Mouse (Mus musculus) intestine, embryonic 15.5 days (tissue): ENCODE results near the gene Hmgcl. TPM values are rescaled to one million over a fixed set of nuclear protein-coding genes. Genes with fewer than 3 reads are reported as not detected.
A peak's percentile ranks its signal among the peaks of the same experiment; 100 is the strongest.

Source experiments
- ATAC-seq: fragments of 200-750 bp; cut with Nextera tagmentation; 2 replicates; pipeline ENCODE4 v1.8.0; 2017; ENCODE audit warnings: moderate TSS enrichment, moderate library complexity
- H3K27ac ChIP-seq: fragments of 300-500 bp; sonication (generic); 2 replicates; pipeline ENCODE4 v1.5.1; 2015; ENCODE audit warnings: mild to moderate bottlenecking, inconsistent platforms
- H3K27me3 ChIP-seq: fragments of 300-500 bp; sonication (generic); replicated peaks from 2 replicates; pipeline ENCODE4 v1.6.1; 2015; ENCODE audit warnings: inconsistent platforms
- H3K36me3 ChIP-seq: fragments of 300-500 bp; sonication (generic); 2 replicates; pipeline ENCODE4 v1.6.1; 2015; ENCODE audit warnings: inconsistent platforms
- H3K4me1 ChIP-seq: fragments of 300-500 bp; sonication (generic); replicated peaks from 2 replicates; pipeline ENCODE4 v1.6.1; 2015; ENCODE audit warnings: inconsistent platforms
- H3K4me2 ChIP-seq: fragments of 300-500 bp; sonication (generic); replicated peaks from 2 replicates; pipeline ENCODE4 v1.6.1; 2015; ENCODE audit warnings: mild to moderate bottlenecking, inconsistent platforms
- H3K4me3 ChIP-seq: fragments of 300-500 bp; sonication (generic); replicated peaks from 2 replicates; pipeline ENCODE4 v1.5.1; 2015; ENCODE audit warnings: inconsistent platforms
- H3K9ac ChIP-seq: fragments of 300-500 bp; sonication (generic); 2 replicates; pipeline ENCODE4 v1.6.1; 2015; ENCODE audit warnings: inconsistent platforms
- H3K9me3 ChIP-seq: fragments of 300-500 bp; sonication (generic); 2 replicates; pipeline ENCODE4 v1.6.1; 2016; ENCODE audit warnings: inconsistent platforms
- WGBS: fragments of 180-500 bp; shearing (Covaris S2); methylation state at CpG from one replicate; pipeline ENCODE4 v1.1.7; 2015; 5-methylcytosine and 5-hydroxymethylcytosine counted together
- polyA plus RNA-seq: library from polyadenylated mRNA; unstranded; fragments of >200 nt; fragmentation: Nextera tagmentation; extraction: Ambion mirVana; gene quantifications from 2 replicates; pipeline ENCODE4 v1.2.1, GENCODE M21; 2015

The Hmgcl gene
- polyA plus RNA-seq = 105 and 113 TPM in 2 replicates

DNA sequence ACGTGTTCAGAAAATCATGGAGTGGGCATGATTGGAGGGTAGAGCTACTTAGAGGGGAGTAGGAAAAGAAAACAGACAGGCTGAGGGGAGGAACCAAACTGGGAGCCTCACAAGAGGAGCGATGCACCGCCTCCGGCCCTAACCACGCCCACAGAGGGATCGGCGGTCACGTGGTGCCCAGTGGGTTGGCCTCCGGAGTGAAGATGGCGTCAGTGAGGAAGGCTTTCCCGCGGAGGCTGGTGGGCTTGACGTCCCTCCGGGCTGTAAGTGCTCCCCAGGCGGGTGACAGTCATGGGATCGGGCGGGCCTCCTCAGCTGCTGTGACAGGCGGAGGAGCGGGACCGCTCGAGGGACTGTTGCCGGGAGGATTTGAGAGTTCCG is at the start of gene Hmgcl:
TSS of gene Hmgcl (plus strand) at position 171 of the 381 bp plus-strand sequence.
- Histone ChIP-seq H3K4me3 (peak within 1 kb of the TSS; percentile 88), H3K4me2 (peak within 1 kb of the TSS; percentile 77), H3K4me1 (peaks cover 7% of the 10 kb centered on the region), H3K27ac (peak within 1 kb of the TSS; percentile 76), H3K9ac (peak within 1 kb of the TSS; percentile 88), H3K36me3 (peaks cover under 1% of the 10 kb centered on the region), H3K9me3 (no peaks in the 10 kb centered on the region), H3K27me3 (no peaks in the 10 kb centered on the region)
- WGBS = 0% methylated on average over 23 of the region's 23 CpGs
- ATAC-seq = peak; percentile 96

DNA sequence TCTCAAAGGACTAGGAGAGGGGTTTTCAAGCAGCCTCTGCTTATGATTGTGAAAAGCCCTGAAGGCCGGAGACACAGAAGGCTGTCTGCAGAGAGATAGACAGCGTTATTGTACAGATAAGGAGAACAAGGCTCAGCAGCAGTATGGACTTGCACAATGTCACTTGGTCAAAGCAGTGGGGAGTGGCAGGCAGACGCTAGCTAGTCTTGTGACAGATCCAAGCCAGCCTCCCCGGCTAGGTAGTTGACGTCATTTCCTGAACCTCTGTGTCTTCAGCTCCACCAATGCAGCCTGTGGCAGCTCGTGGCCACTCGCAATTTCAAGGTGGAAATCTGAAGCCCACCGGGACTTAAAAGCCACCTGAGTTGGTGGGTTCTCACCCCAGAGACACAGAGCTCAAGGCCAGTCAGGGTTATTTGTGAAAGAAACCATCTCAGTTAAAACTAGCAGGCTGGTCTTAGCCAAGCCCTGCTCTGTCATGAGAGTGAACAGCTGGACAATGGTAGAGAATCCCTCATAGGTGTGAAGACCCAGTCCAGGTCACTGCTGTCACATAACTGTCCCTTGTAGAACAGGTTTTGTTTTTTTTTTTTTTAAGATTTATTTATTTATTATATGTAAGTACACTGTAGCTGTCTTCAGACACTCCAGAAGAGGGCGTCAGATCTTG is 47.7 kb upstream of the Hmgcl start:
- H3K4me2 ChIP-seq = no peak overlapping the region
- 49% methylated on average over 9 of the region's 9 CpGs for WGBS
- H3K4me3 ChIP-seq = no peak overlapping the region
- 0 out of 2 replicates have a peak, but pooled peaks cover 3% of the 10 kb centered on the region for H3K4me1 ChIP-seq
- H3K36me3 ChIP-seq = no peaks in the 10 kb centered on the region
- H3K9ac ChIP-seq = no peak overlapping the region
- no peaks in the 10 kb centered on the region for H3K27me3 ChIP-seq
- peak; percentile 95 for ATAC-seq
- peak overlapping the region; percentile 39; the same call in 1 of the 2 replicates for H3K27ac ChIP-seq
- H3K9me3 ChIP-seq = no peaks in the 10 kb centered on the region

DNA sequence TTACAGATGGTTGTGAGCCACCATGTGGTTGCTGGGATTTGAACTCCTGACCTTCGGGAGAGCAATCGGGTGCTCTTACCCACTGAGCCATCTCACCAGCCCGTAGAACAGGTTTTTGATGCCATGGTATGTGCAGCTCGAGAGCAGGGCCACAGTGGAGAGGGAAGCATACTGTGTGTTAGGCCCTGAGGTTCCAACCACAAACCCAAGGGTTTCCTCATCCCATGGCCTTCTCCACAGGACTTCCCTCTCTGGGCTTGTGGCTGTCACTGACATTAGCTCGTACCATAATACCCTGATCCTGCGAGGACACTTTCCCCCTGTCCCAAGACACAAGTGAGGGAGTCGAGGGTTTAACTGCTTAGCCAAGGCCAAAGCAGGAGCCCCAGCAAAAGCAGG is 47.2 kb upstream of the Hmgcl start:
- H3K9ac ChIP-seq = no peak overlapping the region
- 78% methylated on average over 7 of the region's 7 CpGs for WGBS

DNA sequence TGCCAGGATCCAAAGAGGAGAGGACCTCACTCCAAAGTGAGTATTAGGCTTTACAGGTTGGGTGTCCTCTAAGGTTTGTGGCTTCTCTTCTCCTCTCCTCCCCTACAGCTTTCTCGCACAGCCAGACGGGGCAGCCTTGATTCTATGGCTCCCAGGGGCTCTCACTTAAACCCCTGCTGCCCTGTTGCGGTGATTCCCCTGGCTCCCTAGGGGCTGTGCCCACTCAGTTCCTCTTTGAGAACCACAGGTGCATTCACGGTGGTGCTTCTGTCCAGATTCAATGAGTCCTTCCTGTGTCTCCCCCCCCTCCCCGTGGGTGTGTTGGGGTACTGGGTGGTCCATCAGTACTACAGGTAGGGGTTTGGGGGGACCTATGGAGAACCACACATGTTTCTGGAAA is 46.2 kb upstream of the Hmgcl start:
- no peak for ATAC-seq
- no peaks in the 10 kb centered on the region for H3K27me3 ChIP-seq
- H3K4me1 ChIP-seq = 0 out of 2 replicates have a peak, but pooled peaks cover 3% of the 10 kb centered on the region
- WGBS = 78% methylated on average over 5 of the region's 5 CpGs
- H3K9me3 ChIP-seq = no peaks in the 10 kb centered on the region
- no peak overlapping the region for H3K9ac ChIP-seq
- no peak overlapping the region for H3K4me2 ChIP-seq
- no peak overlapping the region for H3K27ac ChIP-seq
- no peaks in the 10 kb centered on the region for H3K36me3 ChIP-seq
- H3K4me3 ChIP-seq = no peak overlapping the region

More for the DNA sequence above, 47.2 kb upstream of the Hmgcl start:
- Histone ChIP-seq H3K9me3 (no peaks in the 10 kb centered on the region), H3K4me1 (0 out of 2 replicates have a peak, but pooled peaks cover 3% of the 10 kb centered on the region), H3K36me3 (no peaks in the 10 kb centered on the region), H3K27ac (no peak overlapping the region), H3K4me2 (no peak overlapping the region), H3K4me3 (no peak overlapping the region), H3K27me3 (no peaks in the 10 kb centered on the region)
- ATAC-seq = no peak

DNA sequence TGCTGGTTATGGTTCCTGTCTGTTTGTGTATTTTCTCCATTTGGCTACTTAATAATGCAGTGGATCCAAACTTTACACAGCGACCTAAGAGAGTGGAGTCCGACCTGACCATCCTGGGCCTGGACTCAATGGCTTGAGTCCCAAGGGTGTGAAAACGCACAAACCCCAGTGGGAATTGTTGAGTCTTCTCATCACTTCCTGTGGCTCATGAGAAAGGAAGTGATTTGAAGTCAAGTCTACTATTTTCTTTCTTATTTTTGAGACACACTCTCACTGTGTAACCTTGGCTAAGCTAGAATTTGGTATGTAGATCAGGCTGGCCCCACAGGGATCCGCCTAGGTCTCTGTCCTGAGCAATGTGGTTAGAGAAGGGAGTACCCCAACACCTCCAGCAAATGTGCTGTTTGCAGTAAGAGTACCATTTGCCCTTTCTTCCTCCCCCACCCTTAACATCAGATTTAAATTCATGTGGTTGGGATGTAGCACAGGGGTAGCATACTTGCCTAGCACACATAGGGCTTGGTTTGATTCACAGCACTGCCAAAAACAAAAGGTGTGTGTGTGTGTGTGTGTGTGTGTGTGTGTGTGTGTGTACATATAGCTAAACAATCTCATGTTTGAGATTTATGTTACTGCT is 43.5 kb upstream of the Hmgcl start:
- no peaks in the 10 kb centered on the region for H3K9me3 ChIP-seq
- H3K4me2 ChIP-seq = no peak overlapping the region
- no peaks in the 10 kb centered on the region for H3K27me3 ChIP-seq
- 80% methylated on average over 4 of the region's 4 CpGs for WGBS
- no peak for ATAC-seq
- no peaks in the 10 kb centered on the region for H3K36me3 ChIP-seq
- H3K4me1 ChIP-seq = 0 out of 2 replicates have a peak, but pooled peaks cover 3% of the 10 kb centered on the region
- no peak overlapping the region for H3K4me3 ChIP-seq
- H3K27ac ChIP-seq = no peak overlapping the region
- no peak overlapping the region for H3K9ac ChIP-seq

DNA sequence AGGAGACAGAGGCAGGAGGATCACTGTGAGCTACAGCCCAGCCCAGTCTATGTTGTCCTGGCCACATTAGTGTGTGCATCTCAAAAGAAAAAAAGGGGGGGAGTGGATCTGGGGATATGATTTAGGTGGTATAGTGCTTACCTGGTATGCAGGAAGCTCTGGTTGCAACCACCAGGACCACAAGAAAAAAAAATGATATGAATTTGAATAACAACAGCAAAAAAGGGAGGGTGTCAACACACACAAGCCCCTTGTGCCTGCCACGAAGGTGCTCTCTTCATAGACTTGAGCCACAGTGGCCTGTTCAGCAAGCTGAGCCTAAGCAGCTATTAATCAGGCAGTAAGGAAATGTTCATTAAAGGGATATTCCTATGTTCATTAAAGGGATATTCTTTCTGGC is 41.4 kb upstream of the Hmgcl start:
- no peak for ATAC-seq
- WGBS = 59% methylated on average over 1 of the region's 1 CpGs
- H3K9ac ChIP-seq = no peak overlapping the region

DNA sequence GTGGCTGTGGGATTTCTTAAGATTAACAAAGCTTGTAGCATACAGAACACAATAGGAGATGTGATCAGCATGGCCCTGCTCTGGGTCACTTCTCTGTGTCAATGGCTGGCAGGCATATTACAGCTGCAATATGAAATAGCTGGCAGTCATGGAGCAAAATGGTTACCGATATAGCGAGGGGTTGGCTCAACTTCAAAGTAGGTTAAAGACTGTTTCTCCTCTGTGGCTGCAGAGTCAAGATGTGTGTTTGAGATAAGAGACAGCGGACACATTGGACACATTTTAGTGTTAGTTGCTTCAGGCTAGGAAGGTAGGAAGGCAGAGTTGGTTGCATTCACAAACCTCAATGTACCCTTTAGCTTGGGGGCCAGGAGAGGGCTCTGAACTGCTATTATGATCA is 39.6 kb upstream of the Hmgcl start:
- no peak for ATAC-seq
- Histone ChIP-seq H3K36me3 (no peaks in the 10 kb centered on the region), H3K27me3 (no peaks in the 10 kb centered on the region), H3K27ac (no peak overlapping the region), H3K4me2 (no peak overlapping the region), H3K9ac (no peak overlapping the region), H3K4me3 (no peak overlapping the region), H3K4me1 (no peaks in the 10 kb centered on the region), H3K9me3 (no peaks in the 10 kb centered on the region)
- 84% methylated on average over 3 of the region's 3 CpGs for WGBS

More for the DNA sequence above, 41.4 kb upstream of the Hmgcl start:
- no peaks in the 10 kb centered on the region for H3K27me3 ChIP-seq
- H3K4me1 ChIP-seq = no peaks in the 10 kb centered on the region
- H3K36me3 ChIP-seq = no peaks in the 10 kb centered on the region
- no peak overlapping the region for H3K27ac ChIP-seq
- no peak overlapping the region for H3K4me3 ChIP-seq
- no peak overlapping the region for H3K4me2 ChIP-seq
- H3K9me3 ChIP-seq = no peaks in the 10 kb centered on the region

DNA sequence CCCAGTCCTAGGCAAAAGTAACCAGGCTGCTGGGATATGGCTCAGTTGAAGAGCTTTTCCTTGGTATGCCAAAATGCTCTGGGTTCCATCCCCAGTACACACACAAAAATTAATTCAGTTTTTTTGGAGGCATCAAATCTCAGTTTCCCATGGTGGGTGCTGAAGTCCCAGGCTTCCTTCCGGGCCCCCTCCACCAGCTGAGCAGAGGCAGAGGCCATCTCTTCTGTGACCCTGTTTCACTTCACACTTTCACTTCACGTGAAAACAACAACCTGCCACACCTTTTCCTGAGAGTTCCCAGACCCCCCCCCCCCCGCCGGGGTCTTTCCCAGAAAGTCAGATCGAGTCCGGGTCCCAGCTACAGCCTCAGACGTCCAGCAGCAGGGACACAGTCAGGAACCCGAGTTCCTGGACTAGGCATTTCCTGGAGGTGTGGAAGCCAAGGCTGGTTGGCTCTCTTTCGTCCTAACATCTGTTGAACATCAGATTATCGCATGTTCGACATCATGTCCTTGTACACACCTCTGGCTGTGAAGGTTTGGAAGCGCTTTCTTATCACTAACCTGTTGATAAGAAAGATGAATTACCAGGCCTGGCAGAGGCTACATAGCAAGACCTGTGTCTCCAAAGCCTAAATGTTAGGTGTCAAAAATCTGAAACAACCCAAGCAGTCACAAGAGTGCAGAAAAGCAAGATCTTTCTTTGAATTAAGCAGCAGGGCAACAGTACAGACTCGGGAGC is 36.8 kb upstream of the Hmgcl start:
- Histone ChIP-seq H3K27me3 (no peaks in the 10 kb centered on the region), H3K9me3 (no peaks in the 10 kb centered on the region), H3K4me3 (no peak overlapping the region), H3K4me2 (no peak overlapping the region), H3K4me1 (0 out of 2 replicates have a peak, but pooled peaks cover 3% of the 10 kb centered on the region), H3K9ac (no peak overlapping the region), H3K27ac (no peak overlapping the region), H3K36me3 (no peaks in the 10 kb centered on the region)
- 34% methylated on average over 13 of the region's 13 CpGs for WGBS
- ATAC-seq = no peak

DNA sequence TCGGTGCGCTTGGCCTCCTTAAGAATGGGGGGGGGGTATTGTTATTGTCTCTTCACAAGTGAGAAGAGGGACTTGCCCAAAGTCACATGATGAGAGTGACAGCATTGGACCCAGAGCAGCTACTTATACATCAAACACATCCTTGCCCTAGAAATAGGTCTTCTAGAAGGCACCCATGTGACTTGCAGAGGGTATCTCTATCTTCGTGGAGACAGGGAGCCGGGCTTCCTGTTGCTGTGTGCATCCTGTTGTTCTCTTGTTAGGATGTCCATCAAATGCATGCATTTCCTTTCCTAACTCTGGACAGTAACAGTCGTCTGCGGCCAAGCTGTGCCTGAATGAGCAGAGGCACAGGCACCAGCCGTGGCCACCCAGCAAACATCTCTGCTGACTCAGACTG is 34.7 kb upstream of the Hmgcl start:
- no peaks in the 10 kb centered on the region for H3K9me3 ChIP-seq
- H3K27ac ChIP-seq = no peak overlapping the region
- H3K4me2 ChIP-seq = no peak overlapping the region
- 70% methylated on average over 7 of the region's 7 CpGs for WGBS
- H3K4me1 ChIP-seq = 0 out of 2 replicates have a peak, but pooled peaks cover 3% of the 10 kb centered on the region
- ATAC-seq = no peak
- no peak overlapping the region for H3K9ac ChIP-seq
- H3K4me3 ChIP-seq = no peak overlapping the region
- no peaks in the 10 kb centered on the region for H3K27me3 ChIP-seq
- H3K36me3 ChIP-seq = no peaks in the 10 kb centered on the region

DNA sequence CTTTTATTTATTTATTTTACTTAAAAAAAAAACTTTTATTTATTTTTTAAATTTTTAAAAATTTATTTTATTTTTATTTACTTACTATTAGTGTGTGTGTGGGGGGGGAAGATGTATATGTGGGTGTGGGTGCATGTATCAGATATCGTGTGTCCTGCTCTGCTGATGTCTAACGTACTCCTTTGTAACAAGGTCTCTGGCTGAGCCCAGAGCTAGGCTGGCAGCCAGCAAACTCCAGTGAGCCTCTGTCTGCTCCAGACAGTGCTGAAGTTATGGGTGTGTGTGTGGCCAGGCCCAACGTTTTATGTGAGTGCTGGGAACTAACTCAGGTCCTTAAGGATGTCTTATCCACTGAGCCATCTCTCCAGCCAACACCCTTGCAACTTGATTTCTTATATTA is 34.1 kb upstream of the Hmgcl start:
- no peak for ATAC-seq
- H3K4me1 ChIP-seq = 0 out of 2 replicates have a peak, but pooled peaks cover 3% of the 10 kb centered on the region
- no peaks in the 10 kb centered on the region for H3K36me3 ChIP-seq
- H3K27me3 ChIP-seq = no peaks in the 10 kb centered on the region
- H3K27ac ChIP-seq = no peak overlapping the region
- WGBS = 60% methylated on average over 3 of the region's 3 CpGs
- H3K4me3 ChIP-seq = no peak overlapping the region
- no peak overlapping the region for H3K4me2 ChIP-seq
- no peak overlapping the region for H3K9ac ChIP-seq
- H3K9me3 ChIP-seq = no peaks in the 10 kb centered on the region

DNA sequence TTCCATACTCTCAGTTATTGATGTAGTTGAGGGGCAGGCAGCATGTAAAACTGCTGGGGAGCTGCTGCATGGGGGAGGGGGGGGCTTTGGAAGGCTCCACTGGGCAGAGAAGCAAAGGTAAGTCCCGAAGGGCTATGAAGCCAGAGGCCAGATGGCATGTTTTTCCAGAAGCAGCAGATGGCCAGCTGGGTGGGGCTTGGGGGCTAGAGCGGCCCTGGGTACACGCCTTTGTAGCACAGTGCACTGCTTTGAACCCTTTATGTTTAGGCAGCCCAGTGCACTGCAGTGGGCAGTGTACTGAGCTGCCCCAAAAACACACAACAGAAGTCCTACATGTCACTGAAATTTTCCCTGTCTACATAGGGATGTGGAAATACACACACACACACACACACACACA is 33.4 kb upstream of the Hmgcl start:
- 45% methylated on average over 3 of the region's 3 CpGs for WGBS
- ATAC-seq = 0 out of 2 replicates have a peak, but pooled peaks have one; percentile 39
- H3K9ac ChIP-seq = no peak overlapping the region
- no peaks in the 10 kb centered on the region for H3K9me3 ChIP-seq
- no peak overlapping the region for H3K27ac ChIP-seq
- H3K4me2 ChIP-seq = no peak overlapping the region
- no peaks in the 10 kb centered on the region for H3K36me3 ChIP-seq
- 0 out of 2 replicates have a peak, but pooled peaks cover 3% of the 10 kb centered on the region for H3K4me1 ChIP-seq
- no peaks in the 10 kb centered on the region for H3K27me3 ChIP-seq
- no peak overlapping the region for H3K4me3 ChIP-seq

DNA sequence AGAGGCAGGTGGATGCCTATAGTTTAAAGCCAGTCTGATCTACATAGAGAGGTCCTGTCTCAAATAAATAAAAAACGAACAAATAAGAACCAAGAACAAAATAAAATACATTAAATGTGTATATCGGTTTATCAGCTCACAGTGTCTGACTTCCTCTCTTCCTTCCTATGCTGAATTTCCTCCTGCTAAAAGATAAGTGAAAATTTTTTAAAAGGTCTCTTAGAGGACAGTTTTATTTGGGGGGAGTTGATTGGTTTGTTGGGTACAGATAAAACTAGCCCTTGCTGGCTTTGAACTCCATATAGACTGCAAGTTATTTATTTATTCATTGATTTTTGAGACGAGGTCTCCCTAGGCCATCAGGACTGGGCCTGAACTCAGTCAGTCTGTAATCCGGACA is 32.8 kb upstream of the Hmgcl start:
- Histone ChIP-seq H3K4me2 (no peak overlapping the region), H3K27ac (no peak overlapping the region), H3K27me3 (no peaks in the 10 kb centered on the region), H3K36me3 (no peaks in the 10 kb centered on the region), H3K9ac (no peak overlapping the region), H3K4me1 (0 out of 2 replicates have a peak, but pooled peaks cover 3% of the 10 kb centered on the region), H3K4me3 (no peak overlapping the region), H3K9me3 (no peaks in the 10 kb centered on the region)
- ATAC-seq = no peak
- WGBS = 72% methylated on average over 4 of the region's 4 CpGs
